Mouse (Mus musculus): ENCODE measurements at regions not wholly inside any gene's neighbourhood (a gene's known extent, or its start where the extent isn't known, plus 50 kb on each side); places are given as distances from the start of the nearest gene placed in this dataset.

- Histone ChIP-seq H3K36me3 (replicated peaks; ENCODE audit: control insufficient read depth, insufficient read depth, low read depth, low read length) (no peaks in the 10 kb centered on the region), H3K9me3 (replicated peaks; ENCODE audit: control insufficient read depth, low read length) (no peaks in the 10 kb centered on the region), H3K9ac (replicated peaks; ENCODE audit: low read length) (no peak overlapping the region), H3K4me1 (ENCODE audit: control insufficient read depth, insufficient read depth, low read length) (no peaks in the 10 kb centered on the region), H3K27me3 (ENCODE audit: control insufficient read depth, insufficient read depth, low read length) (no peaks in the 10 kb centered on the region), H3K4me2 (ENCODE audit: low read depth, low read length) (no peak overlapping the region), H3K27ac (replicated peaks; ENCODE audit: low read depth, low read length) (no peak overlapping the region), H3K4me3 (ENCODE audit: low read depth, low read length) (no peak overlapping the region)
- no peak for DNase-seq (ENCODE audit: low spot score)
- 72% methylated on average over 4 of the region's 4 CpGs for WGBS
- ATAC-seq (replicated peaks; ENCODE audit: insufficient number of reproducible peaks, low FRiP score, low TSS enrichment, low read depth): no peak
Observed at GRCm38 (mm10) chr10:9569277-9569676, 105.7 kb downstream of the Samd5 start.

GRCm38 (mm10) chr10:9557517-9558065 lies 117.4 kb downstream of the Samd5 start:
- ATAC-seq (replicated peaks; ENCODE audit: insufficient number of reproducible peaks, low FRiP score, low TSS enrichment, low read depth) (no peak), DNase-seq (ENCODE audit: low spot score) (peak; percentile 12)
- H3K36me3 ChIP-seq (replicated peaks; ENCODE audit: control insufficient read depth, insufficient read depth, low read depth, low read length): no peaks in the 10 kb centered on the region
- H3K4me1 ChIP-seq (ENCODE audit: control insufficient read depth, insufficient read depth, low read length): no peaks in the 10 kb centered on the region
- no peaks in the 10 kb centered on the region for H3K9me3 ChIP-seq (replicated peaks; ENCODE audit: control insufficient read depth, low read length)
- WGBS: 36% methylated on average over 4 of the region's 4 CpGs
- H3K27me3 ChIP-seq (ENCODE audit: control insufficient read depth, insufficient read depth, low read length): no peaks in the 10 kb centered on the region
- H3K9ac ChIP-seq (replicated peaks; ENCODE audit: low read length): no peak overlapping the region
- H3K27ac ChIP-seq (replicated peaks; ENCODE audit: low read depth, low read length): no peak overlapping the region
- H3K4me2 ChIP-seq (ENCODE audit: low read depth, low read length): no peak overlapping the region
- H3K4me3 ChIP-seq (ENCODE audit: low read depth, low read length): no peak overlapping the region

DNA sequence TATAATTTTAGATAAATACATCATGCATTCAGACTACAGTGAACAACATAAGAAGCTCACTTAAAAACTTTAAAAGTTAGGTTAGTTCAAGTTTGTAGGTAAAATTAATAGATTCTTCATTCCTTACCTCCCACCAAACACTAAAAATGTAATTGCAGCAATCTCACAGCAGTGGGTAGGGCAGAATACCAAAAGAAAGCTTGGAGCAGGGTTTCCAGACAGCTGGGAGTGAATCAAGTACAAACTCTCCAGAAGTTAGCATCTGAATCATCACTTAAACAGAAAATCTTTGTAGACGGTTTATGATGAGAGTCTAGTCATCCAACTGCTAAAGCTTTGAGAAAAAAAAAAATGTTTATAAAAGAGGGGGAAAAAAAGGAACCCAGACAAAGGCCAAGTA lies 117.9 kb downstream of the Samd5 start:
- Histone ChIP-seq H3K4me3 (ENCODE audit: low read depth, low read length) (no peak overlapping the region), H3K27me3 (ENCODE audit: control insufficient read depth, insufficient read depth, low read length) (no peaks in the 10 kb centered on the region), H3K4me2 (ENCODE audit: low read depth, low read length) (no peak overlapping the region), H3K36me3 (replicated peaks; ENCODE audit: control insufficient read depth, insufficient read depth, low read depth, low read length) (no peaks in the 10 kb centered on the region), H3K4me1 (ENCODE audit: control insufficient read depth, insufficient read depth, low read length) (no peaks in the 10 kb centered on the region), H3K27ac (replicated peaks; ENCODE audit: low read depth, low read length) (no peak overlapping the region), H3K9me3 (replicated peaks; ENCODE audit: control insufficient read depth, low read length) (no peaks in the 10 kb centered on the region), H3K9ac (replicated peaks; ENCODE audit: low read length) (no peak overlapping the region)
- 62% methylated on average over 1 of the region's 1 CpGs for WGBS
- ATAC-seq (replicated peaks; ENCODE audit: insufficient number of reproducible peaks, low FRiP score, low TSS enrichment, low read depth) (no peak), DNase-seq (ENCODE audit: low spot score) (no peak)

DNA sequence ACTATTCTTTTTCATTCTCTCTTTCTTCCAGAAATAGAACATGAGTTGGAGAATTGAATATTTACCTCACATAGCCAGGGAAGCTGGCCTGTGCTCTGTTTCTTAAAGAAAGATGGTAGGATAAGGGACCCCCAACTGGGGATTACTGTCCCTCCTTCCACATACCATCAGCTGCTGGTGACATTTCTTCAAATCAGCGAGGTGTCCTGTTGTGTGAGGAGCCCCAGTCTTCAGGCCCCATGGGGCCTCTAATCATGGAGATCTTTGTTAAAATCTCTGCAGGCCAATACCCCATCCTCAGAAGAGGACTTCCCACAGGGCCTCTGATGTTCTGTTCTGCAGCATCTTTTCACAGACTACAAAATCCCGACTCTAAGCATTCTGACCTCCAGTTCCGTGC lies 121.1 kb downstream of the Samd5 start:
- 19% methylated on average over 3 of the region's 3 CpGs for WGBS
- H3K36me3 ChIP-seq (replicated peaks; ENCODE audit: control insufficient read depth, insufficient read depth, low read depth, low read length): no peaks in the 10 kb centered on the region

GRCm38 (mm10) chr10:9549913-9550709 lies 124.9 kb downstream of the Samd5 start:
- Histone ChIP-seq H3K27ac (replicated peaks; ENCODE audit: low read depth, low read length) (0 out of 2 replicates have a peak overlapping the region, but pooled peaks have one; percentile 49), H3K27me3 (ENCODE audit: control insufficient read depth, insufficient read depth, low read length) (no peaks in the 10 kb centered on the region), H3K36me3 (replicated peaks; ENCODE audit: control insufficient read depth, insufficient read depth, low read depth, low read length) (no peaks in the 10 kb centered on the region), H3K9me3 (replicated peaks; ENCODE audit: control insufficient read depth, low read length) (no peaks in the 10 kb centered on the region), H3K9ac (replicated peaks; ENCODE audit: low read length) (no peak overlapping the region), H3K4me2 (ENCODE audit: low read depth, low read length) (no peak overlapping the region), H3K4me3 (ENCODE audit: low read depth, low read length) (no peak overlapping the region), H3K4me1 (ENCODE audit: control insufficient read depth, insufficient read depth, low read length) (no peaks in the 10 kb centered on the region)
- DNase-seq (ENCODE audit: low spot score): peak; percentile 86
- ATAC-seq (replicated peaks; ENCODE audit: insufficient number of reproducible peaks, low FRiP score, low TSS enrichment, low read depth): peak; percentile 59; the same call in 1 of the 2 replicates
- 36% methylated on average over 10 of the region's 10 CpGs for WGBS

More for the DNA sequence above, 121.1 kb downstream of the Samd5 start:
- Histone ChIP-seq H3K4me2 (ENCODE audit: low read depth, low read length) (no peak overlapping the region), H3K27me3 (ENCODE audit: control insufficient read depth, insufficient read depth, low read length) (no peaks in the 10 kb centered on the region), H3K4me3 (ENCODE audit: low read depth, low read length) (no peak overlapping the region), H3K9me3 (replicated peaks; ENCODE audit: control insufficient read depth, low read length) (no peaks in the 10 kb centered on the region), H3K4me1 (ENCODE audit: control insufficient read depth, insufficient read depth, low read length) (no peaks in the 10 kb centered on the region), H3K27ac (replicated peaks; ENCODE audit: low read depth, low read length) (no peak overlapping the region), H3K9ac (replicated peaks; ENCODE audit: low read length) (no peak overlapping the region)
- ATAC-seq (replicated peaks; ENCODE audit: insufficient number of reproducible peaks, low FRiP score, low TSS enrichment, low read depth) (no peak), DNase-seq (ENCODE audit: low spot score) (no peak)

- Histone ChIP-seq H3K27ac (replicated peaks; ENCODE audit: low read depth, low read length) (no peak overlapping the region), H3K4me1 (ENCODE audit: control insufficient read depth, insufficient read depth, low read length) (no peaks in the 10 kb centered on the region), H3K9me3 (replicated peaks; ENCODE audit: control insufficient read depth, low read length) (no peaks in the 10 kb centered on the region), H3K36me3 (replicated peaks; ENCODE audit: control insufficient read depth, insufficient read depth, low read depth, low read length) (no peaks in the 10 kb centered on the region), H3K4me2 (ENCODE audit: low read depth, low read length) (no peak overlapping the region), H3K27me3 (ENCODE audit: control insufficient read depth, insufficient read depth, low read length) (no peaks in the 10 kb centered on the region), H3K9ac (replicated peaks; ENCODE audit: low read length) (no peak overlapping the region), H3K4me3 (ENCODE audit: low read depth, low read length) (no peak overlapping the region)
- ATAC-seq (replicated peaks; ENCODE audit: insufficient number of reproducible peaks, low FRiP score, low TSS enrichment, low read depth) (no peak), DNase-seq (ENCODE audit: low spot score) (no peak)
- WGBS: 74% methylated on average over 6 of the region's 6 CpGs
Observed at GRCm38 (mm10) chr10:9545807-9546206, 129.2 kb downstream of the Samd5 start.

DNA sequence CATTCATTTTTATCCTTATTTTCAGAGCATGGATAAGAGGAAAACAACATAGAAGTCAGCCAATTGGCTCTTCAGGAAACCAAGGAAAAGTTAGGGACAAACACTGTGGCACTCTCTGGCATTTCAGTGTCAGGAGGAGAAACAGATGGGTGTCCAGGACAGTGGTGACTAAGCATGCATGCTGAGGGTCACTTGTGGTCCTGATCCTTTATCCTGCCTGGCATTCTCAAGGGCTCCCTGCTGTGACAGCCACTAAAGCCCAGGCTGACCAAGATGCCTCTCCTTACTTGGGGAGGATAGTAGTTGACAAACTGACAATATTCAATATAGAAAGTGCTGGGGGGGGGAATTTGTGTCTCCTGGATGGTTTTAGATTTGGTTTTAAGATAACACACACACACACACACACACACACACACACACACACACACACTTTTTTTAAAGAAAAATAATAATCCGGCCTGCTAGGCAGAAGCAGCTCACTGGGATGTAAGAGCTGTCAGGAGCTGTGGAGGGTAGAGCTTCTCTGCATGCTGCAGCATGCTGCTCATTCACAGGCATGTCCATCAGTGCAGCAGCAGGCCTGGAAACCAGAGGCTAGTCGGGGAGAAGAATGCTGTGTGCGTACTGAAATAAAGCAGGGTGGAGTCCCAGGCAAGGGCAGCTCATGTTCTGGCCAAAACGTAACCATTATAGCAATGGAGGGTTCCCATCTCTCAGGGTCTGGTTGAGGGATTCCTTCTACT lies 130.8 kb downstream of the Samd5 start:
- Histone ChIP-seq H3K9ac (replicated peaks; ENCODE audit: low read length) (no peak overlapping the region), H3K4me1 (ENCODE audit: control insufficient read depth, insufficient read depth, low read length) (no peaks in the 10 kb centered on the region), H3K4me3 (ENCODE audit: low read depth, low read length) (no peak overlapping the region), H3K27ac (replicated peaks; ENCODE audit: low read depth, low read length) (no peak overlapping the region), H3K4me2 (ENCODE audit: low read depth, low read length) (no peak overlapping the region), H3K27me3 (ENCODE audit: control insufficient read depth, insufficient read depth, low read length) (no peaks in the 10 kb centered on the region), H3K9me3 (replicated peaks; ENCODE audit: control insufficient read depth, low read length) (no peaks in the 10 kb centered on the region), H3K36me3 (replicated peaks; ENCODE audit: control insufficient read depth, insufficient read depth, low read depth, low read length) (no peaks in the 10 kb centered on the region)
- DNase-seq (ENCODE audit: low spot score) (peak; percentile 30), ATAC-seq (replicated peaks; ENCODE audit: insufficient number of reproducible peaks, low FRiP score, low TSS enrichment, low read depth) (no peak)
- WGBS: 42% methylated on average over 4 of the region's 4 CpGs

- no peaks in the 10 kb centered on the region for H3K27me3 ChIP-seq (ENCODE audit: control insufficient read depth, insufficient read depth, low read length)
- no peak overlapping the region for H3K4me3 ChIP-seq (ENCODE audit: low read depth, low read length)
- no peak overlapping the region for H3K9ac ChIP-seq (replicated peaks; ENCODE audit: low read length)
- 90% methylated on average over 1 of the region's 1 CpGs for WGBS
- H3K4me2 ChIP-seq (ENCODE audit: low read depth, low read length): no peak overlapping the region
- DNase-seq (ENCODE audit: low spot score) (no peak), ATAC-seq (replicated peaks; ENCODE audit: insufficient number of reproducible peaks, low FRiP score, low TSS enrichment, low read depth) (no peak)
- H3K4me1 ChIP-seq (ENCODE audit: control insufficient read depth, insufficient read depth, low read length): no peaks in the 10 kb centered on the region
- H3K27ac ChIP-seq (replicated peaks; ENCODE audit: low read depth, low read length): no peak overlapping the region
- H3K36me3 ChIP-seq (replicated peaks; ENCODE audit: control insufficient read depth, insufficient read depth, low read depth, low read length): no peaks in the 10 kb centered on the region
- H3K9me3 ChIP-seq (replicated peaks; ENCODE audit: control insufficient read depth, low read length): no peaks in the 10 kb centered on the region
Observed at GRCm38 (mm10) chr10:9541579-9541978, 133.4 kb downstream of the Samd5 start.

Measured in embryonic facial prominence, embryonic 11.5 days (tissue).